ENCODE assay signal across 21 mouse cellular contexts in genomic region chr5:53708191-53708590, GRCm38 (mm10). TPM values are rescaled to one million over a fixed set of nuclear protein-coding genes. Genes with fewer than 3 reads are reported as not detected.
DNase-seq lines count a peak whose midpoint lies in the region; ATAC-seq and TF ChIP-seq lines count a peak whose summit lies in the region.
"Had no signal": no experiment of that assay in that cellular context is flagged by ENCODE, and none has a peak within 500 bp of the region (broad histone marks: within the 10 kb centered on the region; RNA-seq: fewer than 3 reads in every experiment).

No protein-coding gene starts in this region.

- H3K4me1 ChIP-seq in hindbrain, embryonic 11.5 days (replicated peaks; ENCODE audit: control insufficient read depth, insufficient read depth, low read length), result peaks cover 6% of the 10 kb centered on the region; the same call in 1 of the 2 replicates
- H3K4me1 ChIP-seq in hindbrain, postnatal 0 days (ENCODE audit: insufficient read depth, low read length), result no peaks in the 10 kb centered on the region
- peaks cover 29% of the 10 kb centered on the region for H3K4me1 ChIP-seq in forebrain, embryonic 12.5 days
- H3K4me1 ChIP-seq in hindbrain, embryonic 12.5 days, result peaks cover 16% of the 10 kb centered on the region
- H3K4me1 ChIP-seq in neural tube, embryonic 14.5 days (ENCODE audit: control insufficient read depth, insufficient read depth, low read length), result no peaks in the 10 kb centered on the region

- H3K27me3 ChIP-seq in hindbrain, embryonic 11.5 days (ENCODE audit: control insufficient read depth, insufficient read depth, low read length), result no peaks in the 10 kb centered on the region
- no peaks in the 10 kb centered on the region for H3K27me3 ChIP-seq in hindbrain, postnatal 0 days (ENCODE audit: insufficient read depth, low read length)
- no peaks in the 10 kb centered on the region for H3K27me3 ChIP-seq in forebrain, embryonic 12.5 days
- H3K27me3 ChIP-seq in hindbrain, embryonic 12.5 days, result no peaks in the 10 kb centered on the region
- no peaks in the 10 kb centered on the region for H3K27me3 ChIP-seq in neural tube, embryonic 14.5 days (ENCODE audit: control insufficient read depth, insufficient read depth, low read length)
- H3K27me3 ChIP-seq: limb, embryonic 13.5 days had no signal

- no peaks in the 10 kb centered on the region for H3K9me3 ChIP-seq in hindbrain, embryonic 11.5 days (ENCODE audit: control insufficient read depth, low read length)
- H3K9me3 ChIP-seq in hindbrain, postnatal 0 days (ENCODE audit: low read length), result no peaks in the 10 kb centered on the region
- H3K9me3 ChIP-seq in forebrain, embryonic 12.5 days, result no peaks in the 10 kb centered on the region
- no peaks in the 10 kb centered on the region for H3K9me3 ChIP-seq in hindbrain, embryonic 12.5 days (replicated peaks)
- no peaks in the 10 kb centered on the region for H3K9me3 ChIP-seq in neural tube, embryonic 14.5 days (ENCODE audit: control insufficient read depth, low read length)
- H3K9me3 ChIP-seq: limb, embryonic 13.5 days had no signal

- no peak overlapping the region for H3K4me2 ChIP-seq in hindbrain, embryonic 11.5 days (replicated peaks; ENCODE audit: low read depth, low read length)
- H3K4me2 ChIP-seq in hindbrain, postnatal 0 days (ENCODE audit: low read depth, low read length), result no peak overlapping the region
- no peak overlapping the region for H3K4me2 ChIP-seq in forebrain, embryonic 12.5 days
- H3K4me2 ChIP-seq in hindbrain, embryonic 12.5 days (replicated peaks), result no peak overlapping the region
- H3K4me2 ChIP-seq in neural tube, embryonic 14.5 days (ENCODE audit: low read depth, low read length), result no peak overlapping the region
- H3K4me2 ChIP-seq: limb, embryonic 13.5 days had no signal

- WGBS in hindbrain, embryonic 11.5 days, result 44% methylated on average over 4 of the region's 4 CpGs
- WGBS in hindbrain, postnatal 0 days, result 26% methylated on average over 4 of the region's 4 CpGs
- 10% methylated on average over 4 of the region's 4 CpGs for WGBS in forebrain, embryonic 12.5 days
- WGBS in hindbrain, embryonic 12.5 days, result 29% methylated on average over 4 of the region's 4 CpGs
- 24% methylated on average over 4 of the region's 4 CpGs for WGBS in neural tube, embryonic 14.5 days

- no peak overlapping the region for H3K27ac ChIP-seq in hindbrain, embryonic 11.5 days (ENCODE audit: low read depth, low read length)
- H3K27ac ChIP-seq in hindbrain, postnatal 0 days, result no peak overlapping the region
- peak overlapping the region; percentile 61 for H3K27ac ChIP-seq in forebrain, embryonic 12.5 days
- no peak overlapping the region for H3K27ac ChIP-seq in hindbrain, embryonic 12.5 days
- H3K27ac ChIP-seq in neural tube, embryonic 14.5 days (ENCODE audit: low read depth, low read length), result no peak overlapping the region
- H3K27ac ChIP-seq: limb, embryonic 13.5 days; liver, embryonic 14.5 days had no signal

- peak; percentile 48 for ATAC-seq in hindbrain, embryonic 11.5 days (ENCODE audit: low FRiP score)
- no peak for ATAC-seq in hindbrain, postnatal 0 days
- ATAC-seq in forebrain, embryonic 12.5 days (ENCODE audit: low FRiP score), result peak; percentile 64; the same call in 1 of the 2 replicates
- peak; percentile 74 for ATAC-seq in hindbrain, embryonic 12.5 days (ENCODE audit: low FRiP score)
- peak; percentile 23; the same call in 1 of the 2 replicates for ATAC-seq in neural tube, embryonic 14.5 days (ENCODE audit: low read depth)

- no peak overlapping the region for H3K9ac ChIP-seq in hindbrain, embryonic 11.5 days (ENCODE audit: low read depth, low read length)
- no peak overlapping the region for H3K9ac ChIP-seq in hindbrain, postnatal 0 days (replicated peaks; ENCODE audit: low read length)
- no peak overlapping the region for H3K9ac ChIP-seq in forebrain, embryonic 12.5 days
- no peak overlapping the region for H3K9ac ChIP-seq in hindbrain, embryonic 12.5 days
- no peak overlapping the region for H3K9ac ChIP-seq in neural tube, embryonic 14.5 days (replicated peaks; ENCODE audit: low read depth, low read length)
- H3K9ac ChIP-seq: limb, embryonic 13.5 days; liver, embryonic 14.5 days had no signal

- H3K36me3 ChIP-seq in hindbrain, embryonic 11.5 days (ENCODE audit: control insufficient read depth, insufficient read depth, low read length), result no peaks in the 10 kb centered on the region
- no peaks in the 10 kb centered on the region for H3K36me3 ChIP-seq in hindbrain, postnatal 0 days (ENCODE audit: insufficient read depth, low read length)
- H3K36me3 ChIP-seq in forebrain, embryonic 12.5 days (replicated peaks), result no peaks in the 10 kb centered on the region
- no peaks in the 10 kb centered on the region for H3K36me3 ChIP-seq in hindbrain, embryonic 12.5 days
- H3K36me3 ChIP-seq in neural tube, embryonic 14.5 days (ENCODE audit: control insufficient read depth, insufficient read depth, low read length), result no peaks in the 10 kb centered on the region
- H3K36me3 ChIP-seq: limb, embryonic 13.5 days had no signal

- TF ChIP-seq CTCF in hindbrain, postnatal 0 days (IDR thresholded peaks at IDR 0.05; ENCODE audit: low read depth), result no peak

- peak; percentile 23 for DNase-seq in hindbrain, embryonic 11.5 days (ENCODE audit: low spot score)
- no peak for DNase-seq in hindbrain, postnatal 0 days (ENCODE audit: low spot score)
- DNase-seq in spleen, postnatal 14 days (ENCODE audit: low spot score in 2 of 2), result no peak
- DNase-seq in cerebellum, postnatal 4 days (ENCODE audit: low spot score in 2 of 2), result no peak
- DNase-seq: adrenal gland, postnatal 10 days; cerebellum, adult 18-20 months; heart, adult 18-20 months; layer of hippocampus, adult 9-11 months; right cerebral cortex, postnatal 4 days; thymus, postnatal 4 days had no signal

- no peak overlapping the region for H3K4me3 ChIP-seq in hindbrain, embryonic 11.5 days (ENCODE audit: low read depth, low read length)
- no peak overlapping the region for H3K4me3 ChIP-seq in hindbrain, postnatal 0 days (ENCODE audit: low read length)
- H3K4me3 ChIP-seq in forebrain, embryonic 12.5 days (replicated peaks), result no peak overlapping the region
- no peak overlapping the region for H3K4me3 ChIP-seq in hindbrain, embryonic 12.5 days
- H3K4me3 ChIP-seq in neural tube, embryonic 14.5 days (ENCODE audit: low read depth, low read length), result no peak overlapping the region
- H3K4me3 ChIP-seq: limb, embryonic 13.5 days; myocyte had no signal

RNA-seq across cellular contexts. Expression of gene Cckar, which starts 0.7 kb away (rescaled TPM):
- polyA plus RNA-seq in hindbrain, embryonic 11.5 days (2014; fragmentation: Nextera tagmentation; extraction: Ambion mirVana), result 1.8 and 1.9 TPM in 2 replicates
- 0.58 and 0.97 TPM in 2 replicates for total RNA-seq in hindbrain, postnatal 0 days (2014; rRNA removed)
- 0.52 and 0.63 TPM in 2 replicates for polyA plus RNA-seq in hindbrain, postnatal 0 days (2015; fragmentation: Nextera tagmentation; extraction: Ambion mirVana)
- 1.7 and 2.2 TPM in 2 replicates for polyA plus RNA-seq in forebrain, embryonic 12.5 days (2016; fragmentation: Nextera tagmentation; extraction: Ambion mirVana)
- polyA plus RNA-seq in hindbrain, embryonic 12.5 days (2016; fragmentation: Nextera tagmentation; extraction: Ambion mirVana), result 2.6 and 5.4 TPM in 2 replicates
- 0.42 and 1.1 TPM in 2 replicates for polyA plus RNA-seq in neural tube, embryonic 14.5 days (2014; fragmentation: Nextera tagmentation; extraction: Ambion mirVana)
- total RNA-seq: common myeloid progenitor, adult 5-6 weeks; gastrocnemius, adult 18-20 months; heart, adult 18-20 months; hematopoietic stem cell, adult 5-6 weeks; megakaryocyte, adult 5-6 weeks had no signal
- polyA plus RNA-seq: C2C12, myocyte had no signal
